Mouse (Mus musculus) C2C12 (cell line): ENCODE results near the gene Trim37.

ENCODE experiments used
- CTCF ChIP-seq: IDR thresholded peaks from one replicate; pipeline ENCODE4 v1.5.1; 2011; ENCODE audit not compliant: control insufficient read depth, insufficient read depth, insufficient read length
- MAX ChIP-seq: IDR thresholded peaks from one replicate; pipeline ENCODE4 v1.6.1; 2011; ENCODE audit warnings: mild to moderate bottlenecking, control low read depth
- USF1 ChIP-seq: IDR thresholded peaks from one replicate; pipeline ENCODE4 v1.6.1; 2011; ENCODE audit warnings: low read depth, mild to moderate bottlenecking, control low read depth, moderate library complexity

GRCm38 (mm10) chr11:87126281-87126823 lies 525 bp upstream of the Trim37 start:
- TF ChIP-seq CTCF (no peak), MAX (no peak), USF1 (no peak)
